In the genomic region with DNA sequence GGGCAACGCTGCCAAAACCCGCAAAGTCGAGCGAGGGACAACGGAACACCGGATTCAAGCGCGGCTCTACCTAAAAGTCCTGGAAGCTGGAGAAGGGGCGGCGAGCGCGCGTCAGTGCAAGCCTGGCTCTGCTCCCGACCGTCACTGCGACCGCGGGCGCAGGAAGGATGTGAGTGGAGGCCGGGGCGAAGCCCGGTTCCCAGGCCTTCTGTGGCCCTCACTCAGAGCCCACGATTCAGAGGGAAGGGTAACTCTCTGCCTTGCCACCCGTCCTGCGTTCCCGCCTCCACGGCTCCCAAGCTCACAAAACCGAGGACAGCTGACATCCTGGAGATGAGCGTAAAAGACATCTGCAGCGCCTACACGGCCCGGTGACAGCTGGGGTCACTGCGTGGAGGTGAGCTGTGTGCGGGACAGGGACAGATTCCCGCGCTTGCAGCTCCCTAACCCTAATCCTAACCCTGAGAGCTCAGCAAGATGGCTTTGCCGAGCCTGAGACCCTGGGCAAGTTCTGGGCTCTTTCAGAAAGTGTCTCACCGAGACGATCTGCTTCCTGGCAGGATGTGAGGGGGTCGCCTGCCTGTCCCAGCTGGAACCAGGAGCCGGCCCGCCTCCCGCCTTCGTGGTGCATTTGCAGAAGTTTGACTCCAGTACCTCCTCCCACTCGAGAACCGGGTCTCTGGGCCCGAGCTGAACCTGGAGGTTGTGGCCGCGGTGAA, we compare ENCODE assay signal across 8 mouse cellular contexts. TPM values are rescaled to one million over a fixed set of nuclear protein-coding genes. Genes with fewer than 3 reads are reported as not detected.
A peak's percentile ranks its signal among the peaks of the same experiment; 100 is the strongest.
DNase-seq lines count a peak whose midpoint lies in the region; ATAC-seq lines count a peak whose summit lies in the region.

No protein-coding gene starts in this region.

- DNase-seq in adrenal gland, adult (ENCODE audit: inconsistent age in 2 of 2, low spot score in 1 of 2): peak; percentile 34 to 72
- no peak for DNase-seq in adrenal gland, postnatal 4 days (ENCODE audit: low spot score in 2 of 2)
- DNase-seq in embryonic facial prominence, embryonic 11.5 days (ENCODE audit: low spot score): peak; percentile 48
- DNase-seq in right cerebral cortex, postnatal 14 days: no peak

- no peak overlapping the region for H3K27ac ChIP-seq in embryonic facial prominence, embryonic 11.5 days (replicated peaks; ENCODE audit: low read depth, low read length)
- H3K27ac ChIP-seq in hindbrain, embryonic 13.5 days: peak overlapping the region; percentile 44
- no peak overlapping the region; the same call in 1 of the 2 replicates for H3K27ac ChIP-seq in lung, embryonic 15.5 days
- peak overlapping the region; percentile 44 for H3K27ac ChIP-seq in stomach, embryonic 14.5 days (ENCODE audit: low read length)

- H3K4me3 ChIP-seq in embryonic facial prominence, embryonic 11.5 days (ENCODE audit: low read depth, low read length): peak overlapping the region; percentile 40
- peak overlapping the region; percentile 61 for H3K4me3 ChIP-seq in hindbrain, embryonic 13.5 days
- peak overlapping the region; percentile 52 for H3K4me3 ChIP-seq in lung, embryonic 15.5 days
- H3K4me3 ChIP-seq in stomach, embryonic 14.5 days (ENCODE audit: low read depth, low read length): peak overlapping the region; percentile 54

- 1% methylated on average over 49 of the region's 49 CpGs for WGBS in embryonic facial prominence, embryonic 11.5 days
- under 1% methylated on average over 49 of the region's 49 CpGs for WGBS in hindbrain, embryonic 13.5 days
- WGBS in lung, embryonic 15.5 days: 0% methylated on average over 49 of the region's 49 CpGs
- WGBS in stomach, embryonic 14.5 days: under 1% methylated on average over 49 of the region's 49 CpGs

- H3K9ac ChIP-seq in embryonic facial prominence, embryonic 11.5 days (replicated peaks; ENCODE audit: low read length): peak overlapping the region; percentile 40
- peak overlapping the region; percentile 81 for H3K9ac ChIP-seq in hindbrain, embryonic 13.5 days
- H3K9ac ChIP-seq in lung, embryonic 15.5 days: peak overlapping the region; percentile 56
- peak overlapping the region; percentile 58 for H3K9ac ChIP-seq in stomach, embryonic 14.5 days (replicated peaks; ENCODE audit: low read depth, low read length)

- H3K4me1 ChIP-seq in embryonic facial prominence, embryonic 11.5 days (ENCODE audit: control insufficient read depth, insufficient read depth, low read length): no peaks in the 10 kb centered on the region; the same call in none of the 2 replicates
- H3K4me1 ChIP-seq in hindbrain, embryonic 13.5 days (replicated peaks): peaks cover 33% of the 10 kb centered on the region
- H3K4me1 ChIP-seq in lung, embryonic 15.5 days: peaks cover 15% of the 10 kb centered on the region
- peaks cover 8% of the 10 kb centered on the region; the same call in 1 of the 2 replicates for H3K4me1 ChIP-seq in stomach, embryonic 14.5 days (ENCODE audit: control insufficient read depth, insufficient read depth, low read length)

- ATAC-seq in CD4-positive, CD25-positive, alpha-beta regulatory T cell, adult 4 months: peak; percentile 40
- ATAC-seq in embryonic facial prominence, embryonic 11.5 days (replicated peaks; ENCODE audit: insufficient number of reproducible peaks, low FRiP score, low TSS enrichment, low read depth): 0 out of 2 replicates have a peak, but pooled peaks have one; percentile 5
- peak; percentile 72 for ATAC-seq in hindbrain, embryonic 13.5 days (ENCODE audit: low FRiP score)
- peak; percentile 66; the same call in 1 of the 2 replicates for ATAC-seq in lung, embryonic 15.5 days (ENCODE audit: borderline replicate concordance, extremely low read depth, low FRiP score, low TSS enrichment)
- ATAC-seq in stomach, embryonic 14.5 days (ENCODE audit: insufficient number of reproducible peaks, insufficient read depth, low FRiP score, low read depth): peak; percentile 21; the same call in 1 of the 2 replicates

- no peaks in the 10 kb centered on the region for H3K9me3 ChIP-seq in embryonic facial prominence, embryonic 11.5 days (replicated peaks; ENCODE audit: control insufficient read depth, low read length)
- H3K9me3 ChIP-seq in hindbrain, embryonic 13.5 days: no peaks in the 10 kb centered on the region
- H3K9me3 ChIP-seq in lung, embryonic 15.5 days: no peaks in the 10 kb centered on the region
- H3K9me3 ChIP-seq in stomach, embryonic 14.5 days (ENCODE audit: control insufficient read depth, low read depth, low read length): no peaks in the 10 kb centered on the region

- H3K4me2 ChIP-seq in embryonic facial prominence, embryonic 11.5 days (ENCODE audit: low read depth, low read length): peak overlapping the region; percentile 88
- H3K4me2 ChIP-seq in hindbrain, embryonic 13.5 days: peak overlapping the region; percentile 94
- H3K4me2 ChIP-seq in lung, embryonic 15.5 days: peak overlapping the region; percentile 91
- peak overlapping the region; percentile 93 for H3K4me2 ChIP-seq in stomach, embryonic 14.5 days (replicated peaks; ENCODE audit: low read depth, low read length)

- H3K36me3 ChIP-seq in embryonic facial prominence, embryonic 11.5 days (replicated peaks; ENCODE audit: control insufficient read depth, insufficient read depth, low read depth, low read length): no peaks in the 10 kb centered on the region
- H3K36me3 ChIP-seq in hindbrain, embryonic 13.5 days: no peaks in the 10 kb centered on the region
- H3K36me3 ChIP-seq in lung, embryonic 15.5 days: no peaks in the 10 kb centered on the region
- no peaks in the 10 kb centered on the region for H3K36me3 ChIP-seq in stomach, embryonic 14.5 days (ENCODE audit: control insufficient read depth, insufficient read depth, low read length)

- peaks cover 9% of the 10 kb centered on the region; the same call in 1 of the 2 replicates for H3K27me3 ChIP-seq in embryonic facial prominence, embryonic 11.5 days (ENCODE audit: control insufficient read depth, insufficient read depth, low read length)
- H3K27me3 ChIP-seq in hindbrain, embryonic 13.5 days: peaks cover 16% of the 10 kb centered on the region; the same call in 1 of the 2 replicates
- peaks cover 20% of the 10 kb centered on the region for H3K27me3 ChIP-seq in lung, embryonic 15.5 days
- no peaks in the 10 kb centered on the region; the same call in 1 of the 2 replicates for H3K27me3 ChIP-seq in stomach, embryonic 14.5 days (ENCODE audit: control insufficient read depth, insufficient read depth, low read length)

RNA-seq across cellular contexts. Expression of gene AW011738, which starts 0.5 kb away (rescaled TPM):
- 1 to 10 TPM; 3.7 to 4.8 TPM for total RNA-seq in adrenal gland, postnatal 4 days (2021)
- polyA plus RNA-seq in CD4-positive, CD25-positive, alpha-beta regulatory T cell, adult 4 months (2017; shearing (Covaris generic)): 10 to 100 TPM in 1 of 2 experiments, 1 to 10 TPM in 1; 8.0 to 10.5 TPM
- polyA plus RNA-seq in embryonic facial prominence, embryonic 11.5 days (2014; fragmentation: Nextera tagmentation; extraction: Ambion mirVana): 0.55 and 0.56 TPM in 2 replicates
- polyA plus RNA-seq in hindbrain, embryonic 13.5 days (2015; fragmentation: Nextera tagmentation; extraction: Ambion mirVana): 4.9 and 6.8 TPM in 2 replicates
- 2.7 and 3.5 TPM in 2 replicates for polyA plus RNA-seq in lung, embryonic 15.5 days (2015; fragmentation: Nextera tagmentation; extraction: Ambion mirVana)
- polyA plus RNA-seq in stomach, embryonic 14.5 days (2014; fragmentation: Nextera tagmentation; extraction: Ambion mirVana): 0.41 and 0.82 TPM in 2 replicates

RNA-seq across cellular contexts. Expression of gene Isg15, which starts 3.0 kb away (rescaled TPM):
- total RNA-seq in adrenal gland, postnatal 4 days (2021): 1 to 10 TPM; 1.9 to 2.8 TPM
- 10 to 100 TPM; 49.3 to 70.2 TPM for polyA plus RNA-seq in CD4-positive, CD25-positive, alpha-beta regulatory T cell, adult 4 months (2017; shearing (Covaris generic))
- 0.29 and 0.49 TPM in 2 replicates for polyA plus RNA-seq in embryonic facial prominence, embryonic 11.5 days (2014; fragmentation: Nextera tagmentation; extraction: Ambion mirVana)
- 1.4 and 1.7 TPM in 2 replicates for polyA plus RNA-seq in hindbrain, embryonic 13.5 days (2015; fragmentation: Nextera tagmentation; extraction: Ambion mirVana)
- 2.1 and 3.1 TPM in 2 replicates for polyA plus RNA-seq in lung, embryonic 15.5 days (2015; fragmentation: Nextera tagmentation; extraction: Ambion mirVana)
- polyA plus RNA-seq in stomach, embryonic 14.5 days (2014; fragmentation: Nextera tagmentation; extraction: Ambion mirVana): 0.48 and 1.3 TPM in 2 replicates

RNA-seq across cellular contexts. Expression of gene Agrn, which starts 6.3 kb away (rescaled TPM):
- 100 to 1,000 TPM in 1 of 2 experiments, 10 to 100 TPM in 1; 92.2 to 139 TPM for total RNA-seq in adrenal gland, postnatal 4 days (2021)
- 1 to 10 TPM; 3.6 to 3.9 TPM for polyA plus RNA-seq in CD4-positive, CD25-positive, alpha-beta regulatory T cell, adult 4 months (2017; shearing (Covaris generic))
- polyA plus RNA-seq in embryonic facial prominence, embryonic 11.5 days (2014; fragmentation: Nextera tagmentation; extraction: Ambion mirVana): 39.4 and 47.6 TPM in 2 replicates
- 120 and 132 TPM in 2 replicates for polyA plus RNA-seq in hindbrain, embryonic 13.5 days (2015; fragmentation: Nextera tagmentation; extraction: Ambion mirVana)
- polyA plus RNA-seq in lung, embryonic 15.5 days (2015; fragmentation: Nextera tagmentation; extraction: Ambion mirVana): 75.6 and 77.0 TPM in 2 replicates
- polyA plus RNA-seq in stomach, embryonic 14.5 days (2014; fragmentation: Nextera tagmentation; extraction: Ambion mirVana): 83.0 and 84.1 TPM in 2 replicates

RNA-seq across cellular contexts. Expression of gene Perm1, which starts 12.1 kb away (rescaled TPM):
- total RNA-seq in adrenal gland, postnatal 4 days (2021): 1 to 10 TPM; 4.1 to 4.7 TPM
- polyA plus RNA-seq in CD4-positive, CD25-positive, alpha-beta regulatory T cell, adult 4 months (2017; shearing (Covaris generic)): 1 to 10 TPM in 1 of 2 experiments, under 1 TPM in 1; 0.86 to 1.4 TPM
- 0.36 and 0.60 TPM in 2 replicates for polyA plus RNA-seq in embryonic facial prominence, embryonic 11.5 days (2014; fragmentation: Nextera tagmentation; extraction: Ambion mirVana)
- 2.5 and 2.7 TPM in 2 replicates for polyA plus RNA-seq in hindbrain, embryonic 13.5 days (2015; fragmentation: Nextera tagmentation; extraction: Ambion mirVana)
- 0.49 and 0.55 TPM in 2 replicates for polyA plus RNA-seq in lung, embryonic 15.5 days (2015; fragmentation: Nextera tagmentation; extraction: Ambion mirVana)
- polyA plus RNA-seq in stomach, embryonic 14.5 days (2014; fragmentation: Nextera tagmentation; extraction: Ambion mirVana): 0.55 and 1.3 TPM in 2 replicates

RNA-seq across cellular contexts. Expression of gene Plekhn1, which starts 31.1 kb away (rescaled TPM):
- 10 to 100 TPM; 26.9 to 27.8 TPM for total RNA-seq in adrenal gland, postnatal 4 days (2021)
- polyA plus RNA-seq in CD4-positive, CD25-positive, alpha-beta regulatory T cell, adult 4 months (2017; shearing (Covaris generic)): 1 to 10 TPM; 8.3 to 9.0 TPM
- polyA plus RNA-seq in embryonic facial prominence, embryonic 11.5 days (2014; fragmentation: Nextera tagmentation; extraction: Ambion mirVana): 15.3 and 15.7 TPM in 2 replicates
- 26.4 and 26.6 TPM in 2 replicates for polyA plus RNA-seq in hindbrain, embryonic 13.5 days (2015; fragmentation: Nextera tagmentation; extraction: Ambion mirVana)
- polyA plus RNA-seq in lung, embryonic 15.5 days (2015; fragmentation: Nextera tagmentation; extraction: Ambion mirVana): 19.0 and 21.1 TPM in 2 replicates
- 21.2 and 22.8 TPM in 2 replicates for polyA plus RNA-seq in stomach, embryonic 14.5 days (2014; fragmentation: Nextera tagmentation; extraction: Ambion mirVana)

Comparison
In these comparisons a context has a peak if more than half of its experiments do, and no peak if none do; other contexts are left out.
1. DNase-seq: peak in adrenal gland, adult (2 of 2) and embryonic facial prominence, embryonic 11.5 days (single experiment); none in adrenal gland, postnatal 4 days (0 of 2) and right cerebral cortex, postnatal 14 days (single experiment).
2. ATAC-seq: peak in every context shown above with its lines; median percentile 72 in hindbrain, embryonic 13.5 days; 66 in lung, embryonic 15.5 days; 40 in CD4-positive, CD25-positive, alpha-beta regulatory T cell, adult 4 months; 21 in stomach, embryonic 14.5 days; 5 in embryonic facial prominence, embryonic 11.5 days.
3. H3K27ac ChIP-seq: peak in hindbrain, embryonic 13.5 days (single experiment) and stomach, embryonic 14.5 days (single experiment); none in embryonic facial prominence, embryonic 11.5 days (single experiment) and lung, embryonic 15.5 days (single experiment).
4. RNA of gene Isg15, which starts 3.0 kb away (polyA plus RNA-seq): 49.3 to 70.2 TPM in CD4-positive, CD25-positive, alpha-beta regulatory T cell, adult 4 months; 2.1 to 3.1 TPM in lung, embryonic 15.5 days, 1.4 to 1.7 TPM in hindbrain, embryonic 13.5 days, 0.48 to 1.3 TPM in stomach, embryonic 14.5 days and 0.29 to 0.49 TPM in embryonic facial prominence, embryonic 11.5 days; every median in the first group is over 10 times any median in the second.
5. Peak in every context shown above with its lines, with median percentiles within 50 percentile points of each other: H3K4me2 ChIP-seq, H3K4me3 ChIP-seq and H3K9ac ChIP-seq.